Mouse (Mus musculus) left cerebral cortex, adult 11 months (tissue): ENCODE measurements around the gene Slc6a6.

Experiments
- DNase-seq: peaks from one replicate; pipeline ENCODE4 v3.0.0; 2022; ENCODE audit warnings: low spot score

The Slc6a6 gene

DNA sequence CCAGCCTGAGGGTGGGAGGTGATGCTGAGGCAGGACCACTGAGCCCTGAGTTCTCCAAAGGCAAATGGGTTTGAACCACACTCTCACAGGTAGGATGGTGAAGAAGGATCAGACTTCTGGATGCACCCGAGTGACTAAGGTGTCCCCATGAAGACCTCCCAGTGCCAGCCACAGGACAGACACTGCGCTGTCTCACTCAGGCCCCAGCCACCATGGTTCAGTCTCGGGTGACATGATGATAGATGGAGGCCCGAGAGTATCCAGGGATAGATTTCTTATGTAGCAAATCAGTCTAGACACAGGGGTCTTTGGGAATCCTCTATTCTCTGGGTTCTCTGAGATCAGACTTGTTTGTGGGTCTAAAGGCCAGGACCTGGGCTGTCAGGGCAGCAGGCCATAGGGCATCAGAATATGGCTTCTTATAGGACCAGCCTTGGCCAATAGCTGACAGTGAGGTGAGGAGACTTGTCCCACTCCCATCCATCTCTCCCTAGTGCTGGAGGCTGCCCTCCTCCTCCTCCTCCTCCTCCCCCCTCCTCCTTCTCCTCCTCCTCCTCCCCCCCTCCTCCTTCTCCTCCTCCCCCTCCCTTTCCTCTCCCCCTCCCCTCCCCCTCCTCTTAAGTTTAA, 36.8 kb downstream of the Slc6a6 start:
- DNase-seq = no peak

DNA sequence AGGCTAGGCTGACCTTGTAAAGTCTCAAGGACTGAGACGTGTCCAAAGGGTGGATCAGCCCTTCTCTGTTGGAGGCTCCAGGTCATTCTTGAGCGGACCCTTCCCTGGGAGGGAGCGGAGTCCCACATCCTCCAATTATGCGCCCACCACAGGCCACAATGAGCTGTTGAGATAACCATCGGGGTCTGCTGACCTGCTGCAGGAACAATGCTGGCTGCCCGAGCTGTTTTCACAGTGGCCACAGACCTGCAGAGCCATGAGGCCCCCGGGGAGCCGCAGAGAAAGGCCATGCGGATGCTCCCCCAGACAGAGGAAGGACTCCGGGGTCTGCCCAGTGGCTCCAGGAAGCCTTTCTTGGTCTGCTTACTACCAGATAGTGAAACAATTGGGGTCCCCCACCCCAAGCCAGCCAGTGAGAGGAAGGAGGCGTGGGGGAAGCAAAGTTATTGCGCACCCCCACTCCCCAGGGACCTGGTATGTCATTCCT, 37.4 kb downstream of the Slc6a6 start:
- no peak for DNase-seq

- no peak for DNase-seq
Measured at GRCm38 (mm10) chr6:91727361-91727760, 43.5 kb downstream of the Slc6a6 start.

- DNase-seq = no peak
Measured at GRCm38 (mm10) chr6:91728939-91729619, 45.2 kb downstream of the Slc6a6 start.

- no peak for DNase-seq
Measured at GRCm38 (mm10) chr6:91729677-91730127, 45.8 kb downstream of the Slc6a6 start.

DNA sequence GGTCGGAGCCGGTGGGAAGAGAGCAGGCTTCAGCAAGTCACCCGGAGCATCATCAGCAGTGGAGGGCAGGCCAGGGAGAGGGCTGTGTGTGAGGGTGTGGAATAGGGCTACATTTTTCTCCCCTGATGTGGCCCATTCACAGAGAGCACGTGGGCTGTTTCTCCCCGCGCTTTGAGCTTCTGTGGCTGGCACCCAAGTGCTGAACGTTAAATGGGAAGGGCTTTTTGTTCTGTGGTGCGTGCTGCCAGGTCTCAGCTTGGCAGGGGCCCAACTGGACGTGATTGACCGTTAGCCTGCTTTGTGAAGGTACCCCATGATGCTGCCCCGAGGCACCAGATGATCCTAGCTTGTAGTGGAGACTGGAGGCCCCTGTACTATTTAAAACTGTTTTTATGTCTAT, 48.3 kb downstream of the Slc6a6 start:
- no peak for DNase-seq

DNA sequence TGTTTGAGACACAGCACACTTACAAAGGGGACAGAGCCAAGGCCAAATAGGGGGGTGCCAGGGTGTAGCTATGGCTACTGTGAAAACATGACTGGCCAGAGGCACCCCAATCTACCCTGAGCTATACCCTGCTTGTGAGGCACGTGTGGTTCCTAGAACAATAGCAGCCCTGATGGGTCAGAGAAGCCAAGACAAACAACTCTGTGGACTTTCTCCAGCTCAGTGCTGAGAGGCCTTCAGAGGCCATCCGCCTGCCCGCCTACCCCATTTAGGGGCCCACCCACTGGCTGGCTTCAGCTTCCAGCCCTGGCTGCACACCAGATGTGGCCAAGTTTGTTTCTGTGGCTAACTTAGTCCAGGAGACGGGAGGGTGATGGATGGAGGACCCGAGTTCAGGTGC, 52.6 kb downstream of the Slc6a6 start:
- DNase-seq = no peak

DNA sequence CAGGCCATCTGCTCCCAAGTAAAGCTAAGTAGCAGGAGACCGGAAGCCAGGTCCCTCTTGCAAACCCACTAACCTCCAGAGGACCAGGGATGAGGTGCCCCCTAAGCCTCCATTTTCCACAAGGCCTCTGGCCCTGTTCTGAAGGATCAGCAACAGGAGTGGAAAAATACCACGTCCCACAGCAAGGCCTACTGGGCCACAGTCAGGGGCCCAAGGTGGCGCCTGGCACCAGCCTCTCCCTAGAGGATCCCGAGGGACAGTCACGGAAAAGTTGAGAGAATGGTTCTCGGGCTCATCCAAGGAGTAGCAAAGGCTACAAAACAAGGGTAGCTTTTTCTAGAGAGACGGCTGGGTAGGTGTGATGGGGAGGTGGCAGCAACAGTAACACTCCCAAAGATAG, 53.6 kb downstream of the Slc6a6 start:
- no peak for DNase-seq

DNA sequence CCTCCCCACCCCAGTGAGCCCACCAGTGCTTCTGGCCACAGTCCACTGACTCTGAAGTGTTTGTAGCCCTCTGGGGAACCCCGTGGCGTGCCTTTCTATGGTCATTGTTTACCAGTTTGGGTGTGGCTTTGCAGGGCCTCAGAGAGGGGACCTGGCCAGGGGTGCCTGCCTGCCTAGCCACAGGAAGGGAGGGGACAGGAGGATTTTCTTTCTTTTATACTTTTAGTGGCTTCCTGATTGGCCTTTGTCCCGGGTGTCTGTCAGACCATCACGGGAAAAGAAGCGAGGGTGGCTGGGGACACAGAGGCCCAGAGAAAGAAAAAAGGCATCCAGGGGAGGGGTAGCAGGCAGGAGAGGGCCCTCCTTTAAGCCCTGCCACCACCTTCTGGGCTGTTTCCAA, 54.2 kb downstream of the Slc6a6 start:
- DNase-seq = no peak

- DNase-seq = no peak
Measured at GRCm38 (mm10) chr6:91741046-91741445, 57.2 kb downstream of the Slc6a6 start.

DNA sequence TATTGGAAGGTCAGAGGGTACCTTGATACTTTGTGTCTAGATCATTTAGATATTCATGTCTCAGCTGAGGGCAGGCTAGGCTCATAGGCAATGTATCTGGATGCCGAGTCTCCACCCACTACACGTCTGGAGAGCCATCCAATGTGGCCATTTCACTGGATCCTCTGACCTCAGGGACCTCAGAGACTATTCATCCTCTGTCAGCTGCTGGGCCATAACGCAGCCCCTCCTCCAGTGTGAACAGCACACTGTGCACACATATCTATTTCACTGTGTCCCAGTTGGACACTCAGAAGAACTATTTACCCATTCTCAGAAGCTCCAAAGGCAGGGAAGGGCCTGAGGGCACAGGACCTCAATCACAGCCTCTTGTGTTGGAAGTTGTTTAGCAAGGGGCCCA, 58.6 kb downstream of the Slc6a6 start:
- DNase-seq = no peak

- DNase-seq = no peak
Measured at GRCm38 (mm10) chr6:91742995-91743394, 59.1 kb downstream of the Slc6a6 start.

DNA sequence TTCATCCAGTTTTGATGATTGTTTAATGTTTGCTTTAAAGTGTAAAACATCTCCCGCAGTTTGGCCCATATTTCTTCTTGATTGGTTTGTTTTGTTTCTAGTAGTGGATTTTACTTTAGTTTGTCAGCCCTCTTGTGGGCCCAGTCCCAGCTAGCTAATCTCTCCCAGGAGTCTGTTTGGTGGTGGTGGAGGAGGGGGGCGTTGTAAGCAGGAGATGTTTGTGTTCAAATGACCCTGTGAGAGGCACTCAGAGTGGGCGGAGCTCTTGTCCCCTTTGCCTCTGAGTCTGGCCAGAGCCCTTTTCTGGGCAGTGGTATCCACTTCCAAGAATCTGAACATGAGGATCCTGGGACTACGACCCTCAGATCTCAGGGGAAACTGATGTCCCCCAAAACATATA, 60.0 kb downstream of the Slc6a6 start:
- no peak for DNase-seq

GRCm38 (mm10) chr6:91745246-91745645, 61.4 kb downstream of the Slc6a6 start:
- DNase-seq = no peak

DNA sequence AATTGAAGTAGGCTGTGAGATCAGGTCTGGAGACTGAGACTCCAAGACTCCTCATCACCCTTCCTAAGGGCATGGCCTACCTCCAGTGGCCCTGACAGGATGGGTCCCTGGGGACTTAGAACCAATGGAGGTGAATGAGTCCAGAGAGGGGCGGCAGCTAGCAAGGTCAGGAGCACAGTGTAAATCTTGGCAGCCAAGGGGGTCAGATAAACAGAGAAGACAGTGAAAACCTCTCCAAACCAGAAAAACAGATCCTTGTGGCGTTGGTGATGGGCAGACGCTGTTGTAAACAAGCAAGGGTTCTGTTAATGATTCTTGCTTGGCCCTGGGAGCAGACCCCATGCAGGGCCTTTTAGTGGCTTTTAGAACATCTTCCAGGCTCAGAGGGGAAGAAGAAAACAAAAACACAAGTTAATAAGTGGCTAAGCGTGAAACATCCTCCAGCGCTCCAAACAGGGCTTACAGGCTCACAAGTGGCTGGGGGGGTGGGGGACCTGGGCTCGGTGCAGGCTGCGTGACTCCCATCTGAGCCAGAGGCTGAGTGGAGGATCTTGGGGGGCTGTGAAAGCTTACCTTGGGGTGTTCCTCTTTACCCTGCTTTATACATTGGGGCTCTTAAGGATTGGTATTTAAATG, 62.2 kb downstream of the Slc6a6 start:
- no peak for DNase-seq

GRCm38 (mm10) chr6:91746776-91747175, 62.9 kb downstream of the Slc6a6 start:
- DNase-seq = no peak

- no peak for DNase-seq
Measured at GRCm38 (mm10) chr6:91750976-91751375, 67.1 kb downstream of the Slc6a6 start.

DNA sequence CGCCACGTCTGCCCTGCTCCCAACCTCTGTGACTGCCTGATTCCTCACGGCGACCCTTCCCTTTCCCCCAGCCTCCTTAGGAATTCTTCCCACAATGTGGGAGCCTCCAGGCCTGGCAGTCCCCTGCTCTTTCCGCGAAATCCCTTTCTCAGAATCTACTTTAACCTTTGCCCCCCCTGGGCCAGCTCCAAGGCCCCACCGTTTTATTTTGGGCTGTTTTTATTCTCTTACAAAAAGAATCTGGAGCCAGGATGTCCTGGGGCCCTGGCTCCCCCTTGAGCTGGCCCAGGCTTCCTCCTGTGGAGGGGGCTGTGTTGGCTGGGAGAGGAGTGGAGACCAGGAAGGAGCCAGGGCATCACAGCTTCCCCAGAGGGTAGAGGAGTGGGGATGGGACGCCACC, 69.0 kb downstream of the Slc6a6 start:
- no peak for DNase-seq

DNA sequence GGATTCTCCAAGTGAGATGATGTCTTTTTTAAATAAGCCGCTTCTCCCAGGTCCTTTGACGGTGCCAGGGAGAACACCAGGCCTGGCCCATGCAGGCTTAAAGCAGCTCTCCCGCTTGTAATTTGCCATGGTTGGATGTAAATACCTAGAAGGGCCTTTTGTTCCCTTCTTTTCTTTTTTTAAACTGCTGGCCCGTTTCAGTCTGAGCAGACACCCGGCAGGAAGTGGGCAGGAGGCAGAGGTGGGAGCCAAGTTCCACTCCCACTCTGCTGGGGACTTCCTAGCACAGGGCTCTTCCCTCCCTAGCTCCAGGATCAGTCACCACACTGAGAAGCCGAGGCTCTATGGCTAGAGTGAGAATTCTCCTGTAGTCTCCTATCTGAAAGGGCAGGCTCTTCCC, 70.2 kb downstream of the Slc6a6 start:
- no peak for DNase-seq

DNA sequence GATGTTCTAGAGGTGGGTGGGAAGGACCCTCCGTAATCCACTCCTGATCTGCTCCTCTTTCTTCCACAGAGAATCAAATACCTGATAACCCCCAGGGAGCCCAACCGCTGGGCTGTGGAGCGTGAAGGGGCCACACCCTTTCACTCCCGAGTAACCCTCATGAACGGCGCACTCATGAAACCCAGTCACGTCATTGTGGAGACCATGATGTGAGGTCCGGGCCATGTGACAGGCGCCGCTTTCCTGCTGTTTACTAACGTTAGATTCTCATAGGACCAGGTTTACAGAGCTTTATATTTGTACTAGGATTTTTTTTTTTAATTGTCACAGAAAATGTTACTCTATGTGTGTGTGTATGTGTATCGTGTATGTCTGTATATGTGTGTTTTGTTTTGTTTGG, 71.0 kb downstream of the Slc6a6 start:
- no peak for DNase-seq

DNA sequence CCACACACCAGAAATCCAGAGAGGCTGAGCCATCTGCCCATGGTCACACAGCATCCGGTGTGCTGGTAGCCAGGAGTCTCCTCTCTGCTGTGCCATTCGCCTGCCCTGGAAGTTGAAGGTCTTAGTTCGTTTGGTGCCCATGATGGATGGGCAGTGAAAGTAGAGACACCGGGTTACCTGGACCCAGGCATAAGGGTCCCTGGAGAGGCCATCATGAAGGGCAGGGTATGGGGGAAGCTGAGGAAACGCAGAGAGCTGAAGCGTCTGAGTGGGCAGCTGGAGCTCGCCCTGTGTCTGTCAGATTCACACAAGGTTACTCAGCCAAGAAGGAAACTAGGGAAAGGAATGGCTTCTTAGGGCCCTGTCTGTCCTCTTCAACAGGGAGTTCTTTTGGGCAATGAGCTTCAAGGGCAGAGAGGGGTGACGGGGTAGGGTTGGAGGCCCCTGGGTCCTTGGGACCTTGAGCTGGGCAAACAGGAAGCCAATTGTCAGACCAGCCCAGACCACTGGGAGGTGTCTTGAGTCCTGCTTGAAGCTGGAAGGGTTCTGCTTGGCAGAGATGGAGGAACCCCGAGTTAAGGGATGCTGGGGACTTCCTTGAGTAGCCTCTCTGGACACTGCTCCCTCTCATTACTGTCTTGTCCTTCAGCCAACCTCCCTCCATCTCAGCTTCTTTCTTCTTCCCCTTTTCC, 78.3 kb downstream of the Slc6a6 start:
- no peak for DNase-seq

- no peak for DNase-seq
Measured at GRCm38 (mm10) chr6:91767550-91767949, 83.7 kb downstream of the Slc6a6 start.

- no peak for DNase-seq
Measured at GRCm38 (mm10) chr6:91773951-91774350, 90.1 kb downstream of the Slc6a6 start.
